Mouse (Mus musculus): ENCODE measurements around the gene Slc43a1.

- TF ChIP-seq POLR2A (IDR thresholded peaks at IDR 0.05; ENCODE audit: borderline replicate concordance, low read depth, low read length) (no peak), CTCF (IDR thresholded peaks at IDR 0.05; ENCODE audit: low read depth, low read length) (peak; percentile 25; the same call in 1 of the 2 replicates)
These were observed 49.0 kb downstream of the Slc43a1 start for GRCm38 (mm10) chr2:84887411-84888271.
